Mouse (Mus musculus) adrenal gland, postnatal 25 days (tissue): ENCODE results near the gene Capn9. TPM values are rescaled to one million over a fixed set of nuclear protein-coding genes. Genes with fewer than 3 reads are reported as not detected.

Experiments used
- DNase-seq: peaks from one replicate; pipeline ENCODE4 v3.0.0; 2021; ENCODE audit warnings: mixed read lengths
- total RNA-seq: library from RNA; stranded (reverse); gene quantifications from 2 replicates; pipeline ENCODE4 v1.2.3, GENCODE M21; 2021

Gene Capn9
- total RNA-seq, 1 experiment from 2014 or later, result 0.91 TPM

DNA sequence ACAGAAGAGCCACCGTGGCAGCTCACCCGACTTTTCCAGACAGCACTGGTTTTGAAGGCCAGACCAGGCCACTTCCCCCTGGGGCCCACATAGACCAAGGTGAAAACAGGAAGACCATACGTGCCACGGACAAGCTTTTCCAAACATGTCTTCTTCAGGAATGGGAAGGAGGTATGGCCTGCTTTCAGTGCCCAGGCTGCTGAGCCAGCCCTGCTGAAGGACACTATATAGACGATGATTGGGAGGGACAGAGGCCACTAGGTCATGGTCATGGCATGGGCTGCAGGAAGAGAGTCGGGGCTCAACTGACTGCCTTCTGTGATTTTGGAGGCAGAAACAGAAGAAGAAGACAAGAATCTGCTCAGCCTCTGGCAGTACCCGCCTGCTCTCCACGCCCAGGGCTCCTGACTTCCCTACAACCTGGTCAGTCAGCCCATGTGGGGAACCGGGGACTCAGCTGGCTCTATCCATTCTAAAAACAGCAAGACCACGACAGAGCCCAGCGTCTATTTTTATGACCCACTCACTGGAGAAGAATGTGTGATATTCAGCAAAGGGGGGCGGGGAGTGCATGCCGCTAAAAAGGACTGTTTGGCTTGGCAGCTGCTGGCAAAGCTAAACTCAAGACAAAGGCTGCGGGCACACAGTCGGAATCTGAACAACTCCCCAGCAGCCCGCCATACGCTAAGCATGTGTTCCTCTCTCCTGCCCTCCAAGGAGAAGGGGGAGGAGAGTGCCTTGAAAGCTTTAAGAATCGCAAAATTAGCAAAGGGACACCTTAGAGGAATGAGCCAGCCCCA, 67.8 kb downstream of the Capn9 start:
- peak; percentile 50 for DNase-seq

DNA sequence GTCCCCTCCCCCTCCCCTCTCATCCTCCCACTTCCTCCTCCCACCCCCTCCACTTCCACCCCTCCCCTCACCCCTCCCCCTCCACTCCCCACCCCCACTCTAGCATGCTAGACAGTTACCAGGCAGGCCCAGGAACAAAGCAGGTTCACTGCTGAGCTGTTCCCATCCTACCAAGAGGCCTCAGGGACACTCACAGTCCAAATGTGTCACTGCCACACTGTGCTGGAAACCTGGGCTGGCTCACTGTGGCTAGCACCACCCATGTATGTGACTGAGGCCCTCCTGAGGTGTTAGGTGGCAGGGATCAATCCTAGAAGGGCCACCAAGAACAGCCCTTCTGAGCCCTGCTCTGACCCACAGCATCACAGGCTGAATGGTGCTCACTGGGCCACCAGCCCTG, 72.4 kb downstream of the Capn9 start:
- DNase-seq, result no peak

DNA sequence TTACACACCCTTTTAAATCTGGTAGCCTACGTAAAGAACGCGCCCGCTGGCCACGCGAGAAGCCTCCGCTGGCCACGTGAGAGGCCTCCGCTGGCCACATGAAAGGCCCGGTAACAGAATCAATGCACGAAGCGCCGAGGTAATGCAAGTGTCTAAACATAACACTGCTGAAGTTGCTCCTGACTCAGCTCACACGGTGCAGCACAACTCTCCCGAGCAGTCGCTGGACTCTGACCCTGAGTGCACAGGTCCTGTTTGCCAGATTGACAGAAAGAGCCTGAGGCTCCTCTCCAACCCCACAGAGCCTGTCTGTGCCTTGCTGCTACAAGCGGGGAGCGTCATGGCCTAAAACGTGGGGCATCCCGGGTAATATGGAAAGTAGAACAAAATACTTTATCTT, 75.9 kb downstream of the Capn9 start:
- no peak for DNase-seq

GRCm38 (mm10) chr8:124652546-124652945, 76.6 kb downstream of the Capn9 start:
- DNase-seq, result no peak

GRCm38 (mm10) chr8:124653568-124654475, 77.9 kb downstream of the Capn9 start:
- no peak for DNase-seq

GRCm38 (mm10) chr8:124657961-124658360, 82.0 kb downstream of the Capn9 start:
- DNase-seq, result no peak

DNA sequence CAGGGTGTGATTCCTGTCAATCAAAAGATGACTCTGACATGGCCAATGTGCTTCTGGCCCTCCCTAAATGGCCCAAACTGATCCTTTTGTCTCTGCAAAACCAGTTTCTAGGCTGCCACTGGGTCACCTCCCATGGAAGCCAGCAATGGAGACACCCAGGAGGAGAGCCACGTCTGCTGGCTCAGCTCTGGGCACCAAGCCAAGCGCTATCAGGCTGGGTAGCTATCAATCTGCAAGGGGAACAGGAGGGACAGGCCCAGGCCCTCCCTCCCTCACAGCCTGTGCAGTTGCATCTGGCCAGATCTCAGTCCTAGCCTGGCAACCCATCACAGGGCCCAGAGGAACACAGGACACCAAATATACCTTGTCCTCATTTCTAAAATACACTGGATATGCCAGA, 82.5 kb downstream of the Capn9 start:
- DNase-seq, result peak; percentile 89

DNA sequence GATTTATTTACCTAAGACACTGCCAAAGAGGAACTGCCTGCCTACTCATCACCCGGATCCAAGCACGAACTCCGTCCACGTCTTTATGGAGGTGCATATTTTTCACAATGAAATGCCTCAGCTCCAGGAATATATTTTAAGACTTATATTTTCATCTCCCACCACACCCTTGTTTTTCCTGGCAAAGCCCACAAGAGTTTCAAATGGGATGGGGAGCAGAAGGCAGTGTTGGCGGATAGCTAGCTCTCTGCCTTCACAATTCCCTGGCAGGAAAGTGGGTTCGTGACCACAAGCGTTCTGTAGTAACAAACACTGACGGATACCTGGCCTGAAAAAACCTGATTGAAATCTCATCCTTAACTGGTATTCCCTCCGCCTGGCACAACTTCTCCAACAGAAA, 85.9 kb downstream of the Capn9 start:
- no peak for DNase-seq

- DNase-seq, result peak; percentile 23
Observed at GRCm38 (mm10) chr8:124662446-124663111, 86.7 kb downstream of the Capn9 start.

- peak; percentile 89 for DNase-seq
Observed at GRCm38 (mm10) chr8:124663112-124663873, 87.4 kb downstream of the Capn9 start, which contains the start of gene 2310022B05Rik. 2310022B05Rik (minus strand) TSS chr8:124663369.

GRCm38 (mm10) chr8:124663874-124664230, 87.9 kb downstream of the Capn9 start:
- no peak for DNase-seq

- DNase-seq, result no peak
Observed at GRCm38 (mm10) chr8:124664414-124664813, 88.5 kb downstream of the Capn9 start.

Other genes starting within 250 kb of the Capn9 start
- 4.7 and 7.6 TPM in 2 replicates for gene Pgbd5, start 136.5 kb upstream of the Capn9 start, total RNA-seq
- gene Cog2, start 55.3 kb upstream of the Capn9 start, total RNA-seq, result 37.2 and 50.2 TPM in 2 replicates
- 1.7 and 9.7 TPM in 2 replicates for gene Agt, start 6.4 kb upstream of the Capn9 start, total RNA-seq
- 41.0 and 46.1 TPM in 2 replicates for gene 2310022B05Rik, start 87.3 kb downstream of the Capn9 start, total RNA-seq
- gene Ttc13, start 145.9 kb downstream of the Capn9 start, total RNA-seq, result 44.7 and 55.0 TPM in 2 replicates
- 13.8 and 14.6 TPM in 2 replicates for gene Arv1, start 146.0 kb downstream of the Capn9 start, total RNA-seq
- 0.24 TPM in 1 of 2 replicates, not detected in the other for gene Fam89a, start 175.7 kb downstream of the Capn9 start, total RNA-seq
- gene Trim67, start 217.0 kb downstream of the Capn9 start, total RNA-seq, result 2.2 and 3.0 TPM in 2 replicates